Mouse (Mus musculus) E14TG2a.4 (cell line): ENCODE results near the gene Setd2.

Experiments
- H3K27me3 ChIP-seq: 2 replicates; pipeline ENCODE4 v1.6.1; 2014; ENCODE audit warnings: low read length, control low read depth; ENCODE audit not compliant: insufficient read depth
- H3K36me3 ChIP-seq: 2 replicates; pipeline ENCODE4 v1.6.1; 2014; ENCODE audit warnings: low read length, control low read depth; ENCODE audit not compliant: insufficient read depth
- H3K4me1 ChIP-seq: replicated peaks from 2 replicates; pipeline ENCODE4 v1.6.1; 2014; ENCODE audit warnings: low read depth, low read length, control low read depth
- H3K4me3 ChIP-seq: replicated peaks from 2 replicates; pipeline ENCODE4 v1.5.1; 2014; ENCODE audit warnings: mild to moderate bottlenecking, low read length
- H3K9me3 ChIP-seq: 2 replicates; pipeline ENCODE4 v1.6.1; 2014; ENCODE audit warnings: low read length, control low read depth
- CTCF ChIP-seq: conservative IDR thresholded peaks from 2 replicates; pipeline ENCODE4 v1.5.1; 2014; ENCODE audit warnings: low read length
- NANOG ChIP-seq: IDR thresholded peaks from 2 replicates; pipeline ENCODE4 v1.6.1; 2014; ENCODE audit warnings: borderline replicate concordance, low read length, mixed read lengths
- POU5F1 ChIP-seq: IDR thresholded peaks from 2 replicates; pipeline ENCODE4 v1.6.1; 2014; ENCODE audit warnings: low read length, borderline replicate concordance

Gene Setd2

GRCm38 (mm10) chr9:110643787-110644186 is 111.4 kb downstream of the Setd2 start:
- TF ChIP-seq POU5F1 (no peak), CTCF (no peak), NANOG (no peak)
- H3K4me3 ChIP-seq: no peak overlapping the region
- H3K36me3 ChIP-seq: peaks cover 35% of the 10 kb centered on the region
- no peaks in the 10 kb centered on the region for H3K9me3 ChIP-seq
- peaks cover 44% of the 10 kb centered on the region for H3K4me1 ChIP-seq
- H3K27me3 ChIP-seq: peaks cover under 1% of the 10 kb centered on the region

GRCm38 (mm10) chr9:110644295-110644694 is 111.9 kb downstream of the Setd2 start:
- no peaks in the 10 kb centered on the region for H3K27me3 ChIP-seq
- peaks cover 43% of the 10 kb centered on the region for H3K4me1 ChIP-seq
- no peak for TF ChIP-seq POU5F1
- TF ChIP-seq NANOG: no peak
- TF ChIP-seq CTCF: no peak

GRCm38 (mm10) chr9:110645219-110645618 is 112.8 kb downstream of the Setd2 start:
- no peaks in the 10 kb centered on the region for H3K9me3 ChIP-seq
- no peaks in the 10 kb centered on the region for H3K27me3 ChIP-seq
- no peak overlapping the region for H3K4me3 ChIP-seq
- no peak for TF ChIP-seq NANOG
- no peak for TF ChIP-seq POU5F1
- TF ChIP-seq CTCF: no peak
- peaks cover 43% of the 10 kb centered on the region for H3K4me1 ChIP-seq
- peaks cover 25% of the 10 kb centered on the region for H3K36me3 ChIP-seq

More at GRCm38 (mm10) chr9:110644295-110644694, 111.9 kb downstream of the Setd2 start:
- no peak overlapping the region for H3K4me3 ChIP-seq
- H3K36me3 ChIP-seq: peaks cover 30% of the 10 kb centered on the region
- no peaks in the 10 kb centered on the region for H3K9me3 ChIP-seq

GRCm38 (mm10) chr9:110649775-110650174 is 117.4 kb downstream of the Setd2 start:
- Histone ChIP-seq H3K27me3 (peaks cover 23% of the 10 kb centered on the region), H3K36me3 (0 out of 2 replicates have a peak, but pooled peaks cover 3% of the 10 kb centered on the region), H3K4me3 (no peak overlapping the region), H3K9me3 (peaks cover 6% of the 10 kb centered on the region), H3K4me1 (peaks cover 43% of the 10 kb centered on the region)
- TF ChIP-seq CTCF (no peak), POU5F1 (no peak), NANOG (no peak)

- Histone ChIP-seq H3K27me3 (peaks cover 23% of the 10 kb centered on the region), H3K4me1 (peaks cover 48% of the 10 kb centered on the region), H3K4me3 (peak overlapping the region; percentile 90), H3K9me3 (peaks cover 6% of the 10 kb centered on the region), H3K36me3 (0 out of 2 replicates have a peak, but pooled peaks cover 3% of the 10 kb centered on the region)
- TF ChIP-seq POU5F1 (no peak), NANOG (no peak)
Observed at GRCm38 (mm10) chr9:110651931-110652722, 119.7 kb downstream of the Setd2 start.

GRCm38 (mm10) chr9:110652963-110653654 is 120.7 kb downstream of the Setd2 start:
- peaks cover 57% of the 10 kb centered on the region for H3K4me1 ChIP-seq
- peaks cover 23% of the 10 kb centered on the region for H3K27me3 ChIP-seq
- H3K9me3 ChIP-seq: peaks cover 6% of the 10 kb centered on the region
- TF ChIP-seq POU5F1: no peak
- no peak for TF ChIP-seq NANOG
- no peak for TF ChIP-seq CTCF
- peaks cover 3% of the 10 kb centered on the region; the same call in 1 of the 2 replicates for H3K36me3 ChIP-seq
- H3K4me3 ChIP-seq: peak overlapping the region; percentile 90

GRCm38 (mm10) chr9:110653655-110654461 is 121.5 kb downstream of the Setd2 start, which contains the start of gene Nbeal2:
TSS of gene Nbeal2 (minus strand) at chr9:110654161.
- Histone ChIP-seq H3K4me3 (peak within 1 kb of the TSS; percentile 90), H3K4me1 (peaks cover 56% of the 10 kb centered on the region), H3K9me3 (peaks cover 6% of the 10 kb centered on the region), H3K27me3 (peaks cover 23% of the 10 kb centered on the region), H3K36me3 (peaks cover 4% of the 10 kb centered on the region; the same call in 1 of the 2 replicates)
- no peak for TF ChIP-seq POU5F1
